Mouse (Mus musculus) kidney, postnatal 0 days (tissue): ENCODE data around the gene Rrbp1. TPM values are rescaled to one million over a fixed set of nuclear protein-coding genes. Genes with fewer than 3 reads are reported as not detected.

Experiments used
- ATAC-seq: fragments of 200-750 bp; cut with Nextera tagmentation; replicated peaks from 2 replicates; pipeline ENCODE4 v1.8.0; 2017; ENCODE audit warnings: low read depth, moderate number of reproducible peaks, moderate TSS enrichment, moderate library complexity; ENCODE audit not compliant: low FRiP score
- DNase-seq: peaks from one replicate; pipeline ENCODE4 v3.0.0-alpha.2; 2016; ENCODE audit warnings: low spot score
- H3K27ac ChIP-seq: fragments of 300-500 bp; sonication (generic); 2 replicates; pipeline ENCODE4 v1.5.1; 2014; ENCODE audit warnings: mild to moderate bottlenecking
- H3K27me3 ChIP-seq: fragments of 300-500 bp; sonication (generic); 2 replicates; pipeline ENCODE4 v1.6.1; 2014; ENCODE audit warnings: low read length, mixed read lengths; ENCODE audit not compliant: insufficient read depth
- H3K36me3 ChIP-seq: fragments of 300-500 bp; sonication (generic); 2 replicates; pipeline ENCODE4 v1.6.1; 2014; ENCODE audit warnings: low read length, mixed read lengths; ENCODE audit not compliant: insufficient read depth
- H3K4me1 ChIP-seq: fragments of 300-500 bp; sonication (generic); replicated peaks from 2 replicates; pipeline ENCODE4 v1.6.1; 2014; ENCODE audit warnings: antibody characterized with exemption, low read length, mixed read lengths; ENCODE audit not compliant: insufficient read depth
- H3K4me2 ChIP-seq: fragments of 300-500 bp; sonication (generic); 2 replicates; pipeline ENCODE4 v1.6.1; 2014; ENCODE audit warnings: mild to moderate bottlenecking, low read length, moderate library complexity, mixed read lengths
- H3K4me3 ChIP-seq: fragments of 300-500 bp; sonication (generic); replicated peaks from 2 replicates; pipeline ENCODE4 v1.5.1; 2014; ENCODE audit warnings: low read depth, low read length
- H3K9ac ChIP-seq: fragments of 300-500 bp; sonication (generic); 2 replicates; pipeline ENCODE4 v1.6.1; 2014; ENCODE audit warnings: low read depth, low read length
- H3K9me3 ChIP-seq: fragments of 300-500 bp; sonication (generic); replicated peaks from 2 replicates; pipeline ENCODE4 v1.6.1; 2016; ENCODE audit warnings: low read length, inconsistent platforms, mixed read lengths
- CTCF ChIP-seq: IDR thresholded peaks from 2 replicates; pipeline ENCODE4 v1.5.1; 2016; ENCODE audit warnings: antibody characterized with exemption, low read depth, mild to moderate bottlenecking, moderate library complexity
- WGBS: fragments of 180-500 bp; shearing (Covaris S2); extraction: QIAGEN DNeasy Blood & Tissue Kit; methylation state at CpG from one replicate; pipeline ENCODE4 v1.1.7; 2014; 5-methylcytosine and 5-hydroxymethylcytosine counted together
- polyA plus RNA-seq: library from polyadenylated mRNA; unstranded; fragments of >200 nt; fragmentation: Nextera tagmentation; extraction: Ambion mirVana; gene quantifications from 2 replicates; pipeline ENCODE4 v1.2.1, GENCODE M21; 2015

The Rrbp1 gene
- polyA plus RNA-seq, 1 experiment from 2014 or later = 68.7 TPM

DNA sequence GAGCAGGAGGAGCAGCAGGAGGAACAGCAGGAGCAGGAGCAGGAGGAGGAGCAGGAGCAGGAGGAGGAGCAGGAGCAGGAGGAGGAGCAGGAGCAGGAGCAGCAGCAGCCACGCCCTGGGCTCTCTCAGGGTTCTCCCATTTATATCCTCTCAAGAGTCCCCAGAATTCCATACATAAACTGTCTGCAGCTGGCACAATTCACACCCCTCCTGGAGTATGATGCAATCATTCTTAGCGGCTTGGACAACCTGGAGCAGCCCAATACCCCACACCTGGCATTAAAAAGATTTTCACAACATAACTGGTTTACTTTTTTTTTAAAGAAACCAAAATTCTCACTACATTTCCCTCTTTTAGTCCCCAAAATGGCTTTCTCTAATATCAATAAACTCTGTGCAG lies 8.9 kb upstream of the Rrbp1 start:
- no peaks in the 10 kb centered on the region for H3K27me3 ChIP-seq
- DNase-seq = no peak
- no peaks in the 10 kb centered on the region for H3K4me1 ChIP-seq
- H3K4me3 ChIP-seq = no peak overlapping the region
- TF ChIP-seq CTCF = no peak
- H3K9me3 ChIP-seq = no peaks in the 10 kb centered on the region
- H3K27ac ChIP-seq = no peak overlapping the region
- ATAC-seq = no peak
- H3K9ac ChIP-seq = no peak overlapping the region
- WGBS = 65% methylated on average over 2 of the region's 2 CpGs
- no peak overlapping the region for H3K4me2 ChIP-seq
- H3K36me3 ChIP-seq = no peaks in the 10 kb centered on the region

- Histone ChIP-seq H3K4me1 (no peaks in the 10 kb centered on the region), H3K9me3 (no peaks in the 10 kb centered on the region), H3K4me2 (no peak overlapping the region), H3K27me3 (no peaks in the 10 kb centered on the region), H3K27ac (no peak overlapping the region), H3K9ac (no peak overlapping the region), H3K36me3 (no peaks in the 10 kb centered on the region), H3K4me3 (no peak overlapping the region)
- DNase-seq (no peak), ATAC-seq (no peak)
- WGBS = 78% methylated on average over 9 of the region's 9 CpGs
- no peak for TF ChIP-seq CTCF
These were observed 4.8 kb upstream of the Rrbp1 start for GRCm38 (mm10) chr2:144015861-144016260.

GRCm38 (mm10) chr2:144014481-144014880 lies 3.4 kb upstream of the Rrbp1 start:
- H3K4me1 ChIP-seq = peaks cover 4% of the 10 kb centered on the region
- H3K4me2 ChIP-seq = no peak overlapping the region
- no peak overlapping the region for H3K9ac ChIP-seq
- no peak overlapping the region for H3K27ac ChIP-seq
- no peaks in the 10 kb centered on the region for H3K27me3 ChIP-seq
- no peaks in the 10 kb centered on the region for H3K9me3 ChIP-seq
- no peaks in the 10 kb centered on the region for H3K36me3 ChIP-seq
- WGBS = 55% methylated on average over 5 of the region's 5 CpGs
- no peak overlapping the region for H3K4me3 ChIP-seq
- DNase-seq = no peak
- TF ChIP-seq CTCF = no peak; the same call in 1 of the 2 replicates
- no peak for ATAC-seq

DNA sequence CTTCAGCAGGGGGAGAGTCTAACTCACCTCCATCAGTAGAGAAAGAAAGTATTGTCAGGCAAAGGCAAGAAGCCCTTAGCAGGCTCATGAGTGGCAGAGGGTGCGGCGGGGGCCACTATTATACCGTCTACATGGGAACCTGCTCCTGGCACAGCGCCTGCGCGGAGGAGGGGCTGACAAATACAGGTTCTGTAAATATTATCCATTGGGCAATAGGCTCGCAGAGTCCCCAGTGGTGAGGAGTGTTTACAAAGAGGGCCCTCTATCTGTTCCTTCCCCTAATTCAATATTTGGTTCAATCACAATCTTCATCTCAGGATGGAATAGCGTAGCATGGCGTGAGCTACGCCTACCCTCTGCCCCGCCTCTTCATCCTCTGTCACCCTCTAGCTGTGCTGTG lies 3.0 kb upstream of the Rrbp1 start:
- DNase-seq = no peak
- Histone ChIP-seq H3K4me2 (no peak overlapping the region), H3K4me1 (peaks cover 8% of the 10 kb centered on the region), H3K27me3 (no peaks in the 10 kb centered on the region), H3K4me3 (no peak overlapping the region), H3K9ac (no peak overlapping the region), H3K36me3 (no peaks in the 10 kb centered on the region), H3K27ac (no peak overlapping the region), H3K9me3 (no peaks in the 10 kb centered on the region)
- TF ChIP-seq CTCF = no peak
- no peak for ATAC-seq
- 83% methylated on average over 11 of the region's 11 CpGs for WGBS

GRCm38 (mm10) chr2:144010282-144011044 lies 600 bp downstream of the Rrbp1 start:
- peak overlapping the region; percentile 69 for H3K4me2 ChIP-seq
- ATAC-seq = peak; percentile 51
- peak overlapping the region; percentile 99 for H3K4me3 ChIP-seq
- peak; percentile 75 for TF ChIP-seq CTCF
- peaks cover 23% of the 10 kb centered on the region for H3K4me1 ChIP-seq
- H3K27ac ChIP-seq = peak overlapping the region; percentile 98
- H3K36me3 ChIP-seq = no peaks in the 10 kb centered on the region
- WGBS = under 1% methylated on average over 96 of the region's 107 CpGs
- peak; percentile 85 for DNase-seq
- no peaks in the 10 kb centered on the region for H3K27me3 ChIP-seq
- H3K9me3 ChIP-seq = no peaks in the 10 kb centered on the region
- H3K9ac ChIP-seq = peak overlapping the region; percentile 98

DNA sequence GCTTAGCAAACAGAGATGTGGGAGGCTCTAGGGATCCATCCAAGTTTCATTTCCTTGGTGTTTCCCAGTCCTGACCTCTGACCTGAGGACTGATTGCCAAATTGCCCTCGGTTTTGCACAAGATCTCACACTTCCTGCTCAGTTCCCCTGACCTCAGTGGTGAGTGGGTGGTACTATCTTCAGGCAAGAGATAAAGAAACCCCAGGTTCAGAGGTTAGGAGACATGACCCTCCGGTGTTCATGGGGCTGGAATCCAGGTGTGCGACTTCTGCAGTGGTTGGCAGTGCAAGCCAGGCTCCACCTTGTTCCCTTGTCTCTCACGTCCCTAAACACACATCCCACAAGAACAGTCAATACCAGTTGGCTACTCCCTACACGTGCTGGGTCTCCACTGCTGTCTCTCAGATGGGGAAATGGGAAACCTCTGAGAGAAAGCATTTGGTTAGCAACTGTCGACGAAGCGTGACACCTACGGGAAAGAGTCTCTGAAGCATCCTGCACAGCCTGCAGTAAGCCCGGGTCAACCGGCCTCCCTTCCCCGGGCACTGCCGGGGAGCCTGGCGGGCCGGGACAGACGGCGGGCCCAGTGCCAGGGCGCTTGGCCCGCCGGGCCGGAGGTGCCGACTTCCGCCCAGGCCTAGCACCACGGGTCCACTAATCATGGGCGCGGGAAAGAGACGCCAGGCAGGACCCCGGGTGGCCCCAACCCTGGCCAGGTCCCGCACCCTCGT lies 1.3 kb downstream of the Rrbp1 start:
- peak overlapping the region; percentile 98 for H3K9ac ChIP-seq
- peak overlapping the region; percentile 99 for H3K4me3 ChIP-seq
- TF ChIP-seq CTCF = no peak
- peak overlapping the region; percentile 69 for H3K4me2 ChIP-seq
- ATAC-seq = peak; percentile 22
- no peaks in the 10 kb centered on the region for H3K36me3 ChIP-seq
- DNase-seq = peak; percentile 62
- peak overlapping the region; percentile 98 for H3K27ac ChIP-seq
- H3K27me3 ChIP-seq = no peaks in the 10 kb centered on the region
- 2% methylated on average over 30 of the region's 30 CpGs for WGBS
- H3K4me1 ChIP-seq = peaks cover 24% of the 10 kb centered on the region
- no peaks in the 10 kb centered on the region for H3K9me3 ChIP-seq
